Mouse (Mus musculus): ENCODE measurements around the gene Zfp692. TPM values are rescaled to one million over a fixed set of nuclear protein-coding genes. Genes with fewer than 3 reads are reported as not detected.
"Not testable (repeated sequence)": the region's sequence is repeated elsewhere in the genome, so short reads cannot be mapped to it uniquely, and the experiment has no call there.

Gene Zfp692
- 35.3 and 35.8 TPM in 2 replicates for total RNA-seq (2014; fragmentation: Nextera tagmentation)
- total RNA-seq (2017), result 22.7 and 27.7 TPM in 2 replicates

DNA sequence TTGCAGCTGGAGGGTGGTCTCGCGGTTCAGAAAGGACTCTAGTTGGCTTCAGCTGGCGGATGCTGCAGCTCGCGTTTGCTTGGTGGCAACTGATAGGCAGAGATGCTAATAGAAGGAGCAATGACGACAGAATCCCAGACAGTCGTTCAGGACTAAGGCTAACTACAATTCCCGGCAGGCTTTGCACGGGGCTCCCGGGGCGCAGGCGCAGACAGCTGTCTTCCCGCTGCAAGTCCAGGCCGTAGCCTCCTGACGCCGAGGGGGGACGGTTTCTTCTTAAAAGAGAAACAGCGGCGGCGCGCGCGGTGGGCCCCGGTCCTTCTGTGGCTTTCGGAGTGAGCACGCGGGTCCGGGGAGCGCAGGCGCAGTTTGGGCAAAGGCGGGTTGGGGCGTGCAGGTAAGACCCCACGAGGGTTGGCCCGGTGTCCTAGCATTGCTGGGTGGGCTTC is at the start of gene Zfp692:
TSS of gene Zfp692 (plus strand) at position 210 of the 449 bp plus-strand sequence.
- ATAC-seq (replicated peaks; ENCODE audit: poor library complexity, severe bottlenecking), result peak; percentile 67

DNA sequence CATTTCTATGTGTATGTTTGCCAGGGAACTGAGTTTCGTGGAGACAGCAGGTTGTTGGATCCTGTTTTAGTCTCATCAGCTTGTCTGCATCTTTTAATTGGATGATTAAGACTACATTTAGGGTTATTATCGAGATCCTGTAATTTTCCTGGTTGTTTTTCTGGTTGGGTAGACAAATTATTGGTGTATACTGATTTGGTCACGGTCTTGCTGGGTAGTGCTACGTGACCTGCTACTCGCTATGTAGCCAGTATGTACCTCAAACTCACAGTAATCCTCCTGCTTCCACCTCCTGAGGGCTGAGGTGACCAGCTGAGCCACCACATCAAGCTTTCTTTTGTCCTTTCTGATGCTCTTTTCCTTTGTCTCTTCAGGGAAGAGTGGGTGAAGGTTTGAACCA is 49.1 kb upstream of the Zfp692 start:
- ATAC-seq (replicated peaks; ENCODE audit: poor library complexity, severe bottlenecking), result no peak

DNA sequence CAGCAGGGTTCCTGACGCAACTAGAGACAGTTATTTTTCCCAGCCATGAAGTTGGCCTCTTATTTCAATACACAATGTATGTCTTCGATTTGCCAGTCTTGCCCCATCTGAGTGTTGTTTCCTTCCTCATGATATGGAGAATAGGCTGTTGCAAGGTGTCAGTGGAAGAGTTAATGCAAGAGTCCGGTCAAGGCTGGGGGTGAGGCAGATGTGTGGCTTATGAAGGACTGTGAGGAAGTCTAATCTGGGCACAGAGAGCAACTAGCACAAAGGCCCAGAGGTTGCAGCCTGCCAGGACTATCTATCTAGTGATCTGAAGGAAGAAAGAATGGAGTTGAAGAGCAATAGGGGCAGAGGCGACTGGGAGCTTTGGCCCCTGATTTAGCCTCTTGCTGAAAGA is 46.7 kb upstream of the Zfp692 start:
- ATAC-seq (replicated peaks; ENCODE audit: poor library complexity, severe bottlenecking), result peak; percentile 92

DNA sequence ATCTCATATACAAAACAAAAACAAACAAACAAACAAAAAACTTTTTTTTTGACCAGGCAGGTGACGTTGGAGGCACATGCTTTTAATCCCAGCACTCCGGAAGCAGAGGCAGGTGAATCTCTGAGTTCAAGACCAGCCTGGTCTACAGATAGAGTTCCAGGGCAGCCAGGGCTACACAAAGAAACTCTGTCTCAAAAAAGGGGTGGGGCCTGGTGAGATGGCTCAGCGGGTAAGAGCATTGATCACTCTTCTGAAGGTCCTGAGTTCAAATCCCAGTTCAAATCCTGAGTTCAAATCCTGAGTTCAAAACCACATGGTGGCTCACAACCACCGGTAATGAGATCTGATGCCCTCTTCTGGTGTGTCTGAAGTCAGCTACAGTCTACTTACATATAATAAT is 45.0 kb upstream of the Zfp692 start:
- ATAC-seq (replicated peaks; ENCODE audit: poor library complexity, severe bottlenecking), result no peak

DNA sequence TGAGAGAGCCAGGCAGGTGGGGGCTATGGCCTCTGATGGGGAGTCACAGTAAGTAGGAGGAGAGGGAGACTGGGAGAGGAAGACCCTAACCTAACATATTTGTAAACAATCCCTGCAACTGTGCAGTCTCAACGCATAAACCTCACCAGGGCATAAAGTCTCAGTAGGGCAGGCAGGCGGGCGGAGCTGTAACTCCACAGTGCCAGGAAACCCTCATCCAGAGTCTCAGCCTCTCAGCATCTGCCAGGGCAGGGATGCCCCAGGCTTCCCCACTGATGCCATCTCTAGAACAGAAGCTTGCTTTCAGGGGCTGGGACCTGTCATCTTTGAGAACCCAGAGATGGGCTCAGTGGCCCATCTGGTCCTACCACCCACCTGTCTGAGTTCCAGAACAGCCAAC is 44.5 kb upstream of the Zfp692 start:
- no peak for ATAC-seq (replicated peaks; ENCODE audit: poor library complexity, severe bottlenecking)

DNA sequence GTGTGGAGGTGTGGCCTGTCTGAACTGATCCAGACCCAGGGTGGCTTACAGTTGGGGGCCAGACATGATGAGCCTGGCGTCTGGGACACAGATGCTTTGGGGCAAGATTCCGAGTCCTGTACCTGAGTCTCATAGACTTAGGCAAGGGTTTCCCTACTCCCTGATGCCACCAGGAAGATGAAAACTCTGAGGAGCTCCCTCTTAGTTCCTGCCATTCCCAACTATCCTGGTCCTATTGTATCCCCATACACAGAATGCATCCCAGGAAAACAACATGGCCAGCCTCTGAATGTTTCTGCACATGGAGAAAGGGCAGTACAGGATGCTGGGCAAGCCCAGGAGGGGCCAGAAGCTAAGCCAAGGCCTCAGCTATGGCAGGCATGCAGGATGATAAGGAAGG is 43.4 kb upstream of the Zfp692 start:
- ATAC-seq (replicated peaks; ENCODE audit: poor library complexity, severe bottlenecking), result no peak

DNA sequence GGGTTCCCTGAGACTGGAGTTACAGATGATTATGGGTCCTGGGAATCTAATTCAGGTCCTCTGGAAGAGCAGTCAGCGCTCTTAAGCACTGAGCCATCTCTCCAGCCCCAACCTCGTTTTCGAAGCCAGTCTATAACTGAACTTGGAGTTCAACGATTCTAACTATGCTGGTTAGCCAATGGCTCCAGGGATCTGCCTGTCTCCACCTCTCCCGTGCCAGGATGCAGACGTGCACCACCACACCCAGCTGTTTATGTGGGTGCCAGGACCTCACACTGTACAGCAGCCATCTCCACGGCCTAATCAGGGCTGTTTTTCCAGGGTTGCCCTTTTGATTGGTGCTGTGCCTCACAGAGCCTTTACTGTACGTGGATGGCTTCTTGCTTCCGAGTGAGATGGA is 42.3 kb upstream of the Zfp692 start:
- ATAC-seq (replicated peaks; ENCODE audit: poor library complexity, severe bottlenecking), result no peak

DNA sequence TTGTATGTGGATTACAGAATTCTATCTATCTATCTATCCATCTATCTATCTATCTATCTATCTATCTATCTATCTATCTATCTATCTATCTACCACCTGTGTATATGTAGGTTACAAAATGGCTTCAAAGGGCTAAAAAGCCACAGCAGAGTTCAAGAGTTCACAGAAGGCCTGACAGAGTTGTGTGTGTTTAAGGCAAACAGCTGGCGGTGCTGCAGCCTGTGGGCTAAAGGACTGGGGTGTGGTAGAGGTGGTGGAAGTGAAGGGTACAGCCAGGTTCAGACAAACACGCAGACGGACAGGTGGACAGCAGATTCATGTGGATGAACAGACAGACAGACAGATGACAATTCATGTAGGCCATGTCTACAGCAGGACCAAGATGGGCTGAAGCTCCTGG is 38.6 kb upstream of the Zfp692 start:
- no peak for ATAC-seq (replicated peaks; ENCODE audit: poor library complexity, severe bottlenecking)

DNA sequence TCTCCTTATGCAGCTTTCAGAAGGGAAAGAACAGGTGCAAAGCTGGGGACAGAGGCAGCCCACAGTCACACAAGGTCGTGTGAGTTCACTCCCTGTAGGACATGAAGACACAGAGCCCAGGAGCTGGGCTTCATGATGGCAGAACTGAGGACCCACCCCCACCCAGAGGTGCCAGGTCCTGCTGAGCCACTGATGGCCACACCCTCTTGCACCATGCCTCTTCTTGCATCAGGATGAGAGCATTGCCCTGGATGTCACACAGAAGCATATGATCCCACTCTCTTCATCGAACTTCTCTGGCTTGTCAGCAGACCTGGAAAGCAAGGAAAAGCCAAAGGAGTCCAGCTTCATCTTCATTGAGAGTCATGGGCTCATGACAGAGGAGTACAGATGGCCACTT is 32.3 kb upstream of the Zfp692 start, which contains the start of gene 4930438A08Rik:
TSS of gene 4930438A08Rik (plus strand) at position 228 of the 400 bp plus-strand sequence.
- ATAC-seq (replicated peaks; ENCODE audit: poor library complexity, severe bottlenecking), result peak; percentile 77

DNA sequence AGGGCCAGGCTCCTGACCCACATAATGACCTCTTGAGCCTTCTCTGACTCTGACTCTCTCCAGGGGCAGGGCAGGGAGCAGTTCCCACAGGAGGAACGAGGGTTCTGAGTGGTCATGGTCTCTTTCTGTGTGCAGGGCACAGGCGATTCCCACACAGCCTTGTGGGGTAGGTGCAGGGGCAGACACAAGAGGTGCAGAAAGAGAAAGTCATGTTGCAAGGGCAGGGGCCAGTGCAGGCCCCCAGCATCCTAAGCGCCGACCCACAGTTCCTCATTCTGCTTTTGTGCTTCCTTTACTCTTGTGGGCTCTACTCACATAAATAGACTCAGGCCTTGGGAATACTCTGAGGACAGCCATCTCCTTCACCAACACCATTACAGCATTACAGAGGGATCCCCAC is 31.1 kb upstream of the Zfp692 start:
- peak; percentile 89 for ATAC-seq (replicated peaks; ENCODE audit: poor library complexity, severe bottlenecking)

DNA sequence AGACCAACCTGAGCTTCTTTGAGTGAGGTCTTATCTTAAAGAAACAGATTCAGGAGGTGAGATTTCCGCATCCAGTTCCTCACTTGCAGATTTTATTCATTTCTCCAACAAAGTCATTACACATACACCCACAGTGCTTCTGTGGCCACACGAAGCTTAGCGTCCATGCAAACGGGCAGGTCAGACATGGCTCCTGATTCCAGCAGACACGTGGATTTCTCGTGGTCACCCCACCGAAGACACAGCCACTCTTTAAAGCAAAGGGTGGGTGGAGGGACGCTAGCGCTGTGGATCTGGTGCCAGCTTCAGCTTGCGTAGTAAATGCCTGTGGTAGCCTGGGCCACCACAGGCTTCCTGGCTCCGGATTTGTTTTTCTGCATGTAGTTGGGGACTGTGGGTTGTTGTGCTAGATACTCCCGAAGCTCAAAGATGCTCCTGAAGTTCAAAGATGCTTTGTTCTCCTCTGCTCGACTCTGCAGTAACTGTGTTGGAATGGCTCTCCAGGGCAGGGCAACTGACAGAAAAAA is 24.8 kb upstream of the Zfp692 start:
- ATAC-seq (replicated peaks; ENCODE audit: poor library complexity, severe bottlenecking), result peak; percentile 61

DNA sequence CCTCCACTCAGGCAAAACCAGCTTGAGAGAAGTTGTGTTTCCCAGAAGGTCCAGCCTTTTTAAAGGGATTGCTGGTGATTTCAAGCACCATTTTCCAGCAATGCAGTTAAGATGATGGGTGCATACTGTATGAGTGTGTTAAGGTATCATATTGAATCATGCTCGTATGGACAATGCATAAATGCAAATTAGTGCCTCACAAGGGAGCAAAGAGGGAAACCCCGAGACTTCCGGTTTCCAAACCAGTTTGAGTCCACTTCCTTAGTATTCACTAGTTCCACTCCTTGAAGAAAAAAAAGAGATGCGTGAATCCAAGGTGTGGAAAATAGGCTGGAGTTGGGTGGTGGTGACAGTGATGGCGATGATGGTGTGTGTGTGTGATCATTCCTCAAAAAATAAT is 24.4 kb upstream of the Zfp692 start:
- peak; percentile 28; the same call in 1 of the 2 replicates for ATAC-seq (replicated peaks; ENCODE audit: poor library complexity, severe bottlenecking)

DNA sequence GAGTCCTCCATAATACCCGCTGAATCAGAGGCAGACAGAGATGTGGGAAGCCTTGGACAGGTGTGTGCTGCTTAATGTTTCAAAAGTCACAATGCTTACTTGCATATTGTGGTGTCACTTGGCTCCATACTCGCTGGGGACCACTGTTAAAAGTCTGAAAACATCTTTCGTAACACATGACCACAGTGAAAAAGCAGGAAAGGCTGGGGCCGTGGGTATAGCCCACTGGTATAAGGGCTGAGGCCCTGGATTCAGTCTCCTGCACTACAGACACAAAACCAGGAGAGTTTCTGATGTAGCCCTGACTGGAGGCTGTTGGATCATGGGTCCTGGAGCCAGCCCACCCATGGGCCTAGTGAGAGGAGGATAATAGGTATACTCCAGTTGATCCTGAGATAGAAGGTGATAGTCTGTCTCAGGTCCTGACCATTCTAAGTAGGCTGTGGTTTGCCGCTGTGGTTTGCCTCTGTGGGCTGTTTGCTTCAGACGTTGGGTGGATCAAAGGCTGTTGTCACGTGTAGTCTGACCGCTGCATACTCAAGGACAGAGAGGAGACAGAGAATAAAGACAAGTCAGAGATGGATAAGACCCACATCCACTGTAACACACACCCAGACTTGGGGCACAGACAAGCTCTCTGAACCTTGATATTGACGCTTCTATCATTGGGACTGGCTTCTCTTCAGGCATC is 16.7 kb upstream of the Zfp692 start:
- peak; percentile 81 for ATAC-seq (replicated peaks; ENCODE audit: poor library complexity, severe bottlenecking)

DNA sequence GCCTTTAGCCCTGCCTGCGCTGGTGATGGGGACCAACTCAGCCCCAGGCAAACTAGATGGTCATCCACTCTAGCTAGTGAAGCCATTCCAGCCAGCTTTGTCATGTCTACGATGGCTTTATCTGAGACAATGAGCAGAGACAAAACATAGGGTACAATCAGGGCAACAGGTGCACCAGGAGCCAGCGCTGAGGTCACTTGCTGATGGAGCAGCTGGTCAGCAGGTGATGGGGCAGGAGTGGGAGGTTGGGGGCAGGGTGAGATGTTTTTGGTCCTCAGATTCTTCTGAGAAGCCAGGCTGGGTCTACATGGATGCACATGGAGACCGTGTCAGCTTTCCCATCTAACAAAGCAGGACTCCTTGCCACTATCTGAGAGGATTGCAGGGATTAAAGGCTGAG is 16.1 kb upstream of the Zfp692 start:
- ATAC-seq (replicated peaks; ENCODE audit: poor library complexity, severe bottlenecking), result no peak

DNA sequence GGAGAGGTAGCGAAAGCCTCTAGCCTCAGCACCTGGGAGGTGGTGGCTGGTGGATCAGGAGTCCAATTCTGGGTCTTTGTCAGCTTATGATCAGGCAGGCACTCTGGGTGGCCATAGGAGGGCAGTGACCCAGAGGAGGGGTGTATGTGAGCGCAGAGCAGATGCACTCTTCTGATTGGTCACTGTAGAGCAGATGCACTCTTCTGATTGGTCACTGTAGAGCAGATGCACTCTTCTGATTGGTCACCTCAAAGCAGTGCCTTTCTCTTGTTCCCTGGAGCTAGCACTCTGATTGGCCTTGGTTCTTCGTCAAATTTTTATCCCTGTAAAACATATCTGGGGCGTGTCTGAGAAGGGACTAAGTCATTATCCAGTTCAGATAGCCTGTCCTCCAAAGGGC is 14.1 kb upstream of the Zfp692 start:
- ATAC-seq (replicated peaks; ENCODE audit: poor library complexity, severe bottlenecking), result no peak

DNA sequence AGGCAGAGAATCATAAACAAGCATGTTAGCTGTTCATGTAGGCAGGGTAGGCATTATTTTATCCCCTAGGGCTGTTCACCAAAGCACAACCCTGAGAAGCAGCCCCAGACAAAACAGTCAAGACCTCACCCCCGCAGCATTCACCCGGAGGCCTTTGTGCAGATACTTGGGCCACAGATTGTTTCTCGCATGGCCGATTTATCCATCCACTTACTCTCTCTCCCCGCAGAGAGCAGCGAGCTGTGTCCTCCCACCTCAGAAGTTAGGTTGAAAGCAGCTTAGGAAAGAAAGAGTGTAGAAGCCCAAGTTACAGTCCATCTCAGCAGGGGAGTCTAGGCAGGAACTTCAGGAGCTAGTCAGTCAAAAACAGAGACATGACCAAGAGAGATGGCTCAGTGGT is 9.5 kb upstream of the Zfp692 start:
- no peak for ATAC-seq (replicated peaks; ENCODE audit: poor library complexity, severe bottlenecking)

DNA sequence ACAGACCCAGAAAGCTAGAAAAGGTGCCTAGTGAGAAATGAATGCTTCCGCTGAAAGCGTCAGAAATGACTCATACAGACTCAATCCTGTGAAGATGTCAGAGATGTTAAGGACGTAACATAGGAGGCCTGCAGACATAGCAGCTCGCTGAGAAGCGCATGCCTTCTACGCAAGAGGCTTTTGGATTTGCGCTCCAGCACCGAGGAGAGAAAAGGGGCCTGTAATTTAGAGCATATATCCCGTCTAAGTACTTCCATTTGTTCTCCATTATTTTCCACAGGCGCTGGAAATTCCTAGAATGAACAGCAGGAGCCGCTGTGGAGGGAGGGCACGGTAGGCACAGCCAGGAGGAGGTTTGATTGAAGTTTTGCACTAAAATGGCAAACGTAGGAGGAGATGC is 5.8 kb upstream of the Zfp692 start:
- peak; percentile 43 for ATAC-seq (replicated peaks; ENCODE audit: poor library complexity, severe bottlenecking)

DNA sequence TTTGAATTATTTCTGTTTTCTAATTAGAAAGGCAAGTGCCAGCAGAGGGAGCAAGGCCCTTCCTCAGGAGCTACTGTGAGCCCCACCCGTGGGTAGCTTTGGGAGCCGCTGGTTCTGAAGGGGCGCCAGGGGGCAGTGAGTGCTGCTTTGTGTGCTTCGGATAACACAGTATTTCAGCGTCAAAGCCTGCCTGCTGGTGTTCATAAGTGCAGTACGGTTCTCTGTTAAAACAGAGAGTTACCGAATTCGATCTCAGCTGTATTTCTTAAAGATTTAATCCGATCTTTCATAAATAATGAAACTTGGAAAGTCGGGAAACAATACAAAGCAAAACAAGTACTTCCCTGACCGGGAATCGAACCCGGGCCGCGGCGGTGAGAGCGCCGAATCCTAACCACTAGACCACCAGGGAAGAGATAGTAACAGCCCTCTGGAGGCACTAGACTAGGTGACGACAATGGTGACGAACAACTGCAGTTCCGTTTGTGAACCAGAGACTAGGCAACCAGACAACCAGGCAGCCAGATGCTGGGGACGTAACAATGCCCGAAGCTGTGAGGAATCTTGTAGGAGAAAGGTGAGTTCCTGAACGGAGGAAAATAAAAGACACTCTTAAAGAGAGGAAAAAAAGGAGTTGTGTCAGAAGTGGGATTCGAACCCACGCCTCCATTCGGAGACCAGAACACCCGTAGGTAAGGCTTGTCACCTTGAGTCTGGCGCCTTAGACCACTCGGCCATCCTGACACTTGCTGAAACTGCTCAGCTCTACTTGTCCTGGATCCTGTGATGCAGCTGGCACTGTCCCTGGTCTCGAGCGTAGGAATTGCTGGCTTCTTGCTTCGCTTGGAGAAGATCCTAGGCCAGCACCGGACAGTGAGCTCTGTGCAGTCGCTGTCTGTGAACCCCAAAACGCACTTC is 4.8 kb upstream of the Zfp692 start:
- peak; percentile 81 for ATAC-seq (replicated peaks; ENCODE audit: poor library complexity, severe bottlenecking)

DNA sequence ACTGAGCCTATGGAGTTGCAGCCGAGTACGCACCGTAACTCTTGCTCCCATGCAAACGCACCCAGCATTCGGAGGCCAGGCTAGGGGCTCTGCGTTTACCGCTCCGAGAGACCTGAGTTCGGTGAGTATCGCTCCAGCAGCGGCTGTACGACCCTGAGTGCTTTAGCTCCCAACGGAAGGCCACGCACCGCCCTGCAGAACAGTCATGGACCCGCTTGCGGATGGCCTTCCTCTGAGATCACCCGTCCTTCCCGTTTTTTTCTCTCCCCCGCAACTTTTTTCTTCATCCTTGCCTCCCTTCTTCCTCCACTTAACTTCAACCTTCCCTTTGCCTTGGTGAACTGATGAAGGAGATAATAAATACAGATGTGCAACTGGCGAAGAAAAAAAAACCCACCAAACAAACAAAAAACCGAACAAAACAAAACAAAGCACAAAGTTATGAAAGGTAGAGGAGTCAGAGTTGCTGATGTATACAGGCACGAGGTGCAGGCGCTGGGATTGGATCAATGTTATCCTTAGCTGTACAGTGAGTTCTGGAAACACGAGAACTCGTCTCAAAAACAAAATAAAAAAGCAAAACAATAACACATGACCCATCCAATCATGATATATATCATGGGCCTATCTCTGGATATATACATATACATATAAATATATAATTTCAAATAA is 4.0 kb upstream of the Zfp692 start:
- ATAC-seq (replicated peaks; ENCODE audit: poor library complexity, severe bottlenecking), result peak; percentile 13

DNA sequence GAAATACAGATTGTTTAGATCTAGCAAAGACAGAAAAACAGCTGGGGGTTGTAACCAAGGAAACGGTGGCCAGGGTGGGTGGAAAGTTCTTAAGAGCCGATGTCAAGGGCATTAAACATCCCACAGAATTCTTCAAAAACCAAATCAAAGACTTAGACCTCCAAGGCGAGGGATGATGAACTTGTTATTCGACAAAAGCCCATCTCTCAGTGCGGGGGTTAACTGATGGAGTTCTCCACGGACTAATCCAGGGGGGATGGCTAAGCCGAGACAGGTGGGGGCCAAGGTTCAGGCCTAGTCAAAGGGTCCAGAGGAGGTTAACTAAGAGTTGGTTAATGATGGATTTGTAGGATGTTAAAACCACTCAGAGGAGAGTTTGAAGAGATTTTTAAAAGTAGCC is 3.3 kb upstream of the Zfp692 start:
- ATAC-seq (replicated peaks; ENCODE audit: poor library complexity, severe bottlenecking), result no peak

DNA sequence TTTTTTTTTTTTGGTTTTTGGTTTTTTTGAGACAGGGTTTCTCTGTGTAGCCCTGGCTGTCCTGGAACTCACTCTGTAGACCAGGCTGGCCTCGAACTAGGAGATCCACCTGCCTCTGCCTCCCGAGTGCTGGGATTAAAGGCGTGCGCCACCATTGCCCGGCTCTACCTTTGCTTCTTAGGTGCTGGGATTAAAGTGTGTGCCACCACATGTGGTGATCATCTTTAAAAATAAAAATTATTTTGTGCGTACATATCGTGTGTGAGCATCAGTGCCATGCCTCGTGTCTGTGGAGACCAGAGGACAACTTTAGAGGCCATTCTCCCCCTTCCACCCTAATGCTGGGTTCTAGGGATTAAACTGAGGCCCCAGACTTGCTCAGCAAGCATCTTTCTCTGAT is 1.6 kb upstream of the Zfp692 start:
- ATAC-seq (replicated peaks; ENCODE audit: poor library complexity, severe bottlenecking), result not testable (repeated sequence)
